Mouse (Mus musculus) lung, postnatal 14 days (tissue): ENCODE measurements around the gene Lix1l.
A peak's percentile ranks its signal among the peaks of the same experiment; 100 is the strongest.
"Not testable (repeated sequence)": the region's sequence is repeated elsewhere in the genome, so short reads cannot be mapped to it uniquely, and the experiment has no call there.

ENCODE experiments used
- DNase-seq: peaks from one replicate; pipeline ENCODE4 v3.0.0; 2021

The Lix1l gene

DNA sequence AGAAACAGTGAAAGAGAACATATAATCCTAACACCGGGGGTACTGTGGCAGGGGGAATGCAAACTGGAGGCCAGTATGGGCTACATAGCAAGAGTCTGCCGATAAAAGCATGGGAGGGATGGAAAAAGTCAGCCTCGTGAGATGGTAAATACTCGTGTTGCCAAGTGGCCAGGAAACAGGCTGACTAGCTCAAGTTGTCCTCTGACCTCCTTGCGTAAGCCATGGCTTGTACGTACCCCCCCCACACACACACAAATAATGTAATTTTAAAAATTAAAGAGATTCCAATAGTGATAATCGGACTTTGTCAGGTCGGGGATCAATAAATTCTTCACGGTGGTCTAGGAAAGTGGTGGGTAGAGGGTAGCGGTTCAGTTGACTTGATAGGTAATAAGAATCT lies 7.6 kb upstream of the Lix1l start:
- DNase-seq = peak; percentile 41

DNA sequence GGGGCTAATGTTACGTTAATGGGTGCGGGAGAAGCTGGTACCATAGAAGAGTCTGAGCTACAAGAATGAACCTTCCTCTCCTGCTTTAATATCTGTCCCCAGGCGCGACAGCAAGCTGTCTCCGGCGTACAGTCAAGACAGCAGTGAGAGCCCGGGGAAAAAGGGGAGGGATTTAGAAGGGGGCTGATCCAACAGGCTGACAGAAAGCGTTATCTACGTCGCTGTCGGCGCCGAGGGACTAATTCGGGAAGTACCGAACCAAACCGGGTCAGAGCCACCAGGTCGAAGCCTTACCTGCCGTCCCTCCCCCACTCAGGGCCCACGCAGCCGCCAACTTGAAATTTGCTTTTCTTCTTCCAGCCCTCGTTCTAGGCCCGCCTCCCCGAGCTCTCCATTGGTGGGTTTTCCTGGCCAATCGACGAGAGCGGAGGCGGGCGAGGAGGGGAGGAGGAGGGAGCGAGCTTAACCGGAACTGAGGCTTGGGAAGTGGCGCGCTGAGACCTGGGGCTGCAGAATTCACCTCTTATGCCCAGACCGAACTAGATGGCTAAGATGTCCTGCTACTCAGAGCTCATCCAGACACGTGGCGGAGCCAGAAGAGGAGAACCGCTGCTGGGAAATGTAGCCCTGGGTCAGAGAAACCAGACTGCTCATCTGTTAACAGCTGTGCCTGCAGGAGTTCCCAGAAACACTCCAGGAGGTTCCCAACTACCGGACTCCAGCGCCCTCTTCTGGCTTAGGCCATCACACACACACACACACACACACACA lies 7.0 kb upstream of the Lix1l start, which contains the start of gene Polr3gl:
Gene Polr3gl (minus strand): TSS at position 392 of the 771 bp plus-strand sequence.
- peak; percentile 95 for DNase-seq

GRCm38 (mm10) chr3:96594851-96595250 lies 6.1 kb upstream of the Lix1l start:
- DNase-seq = no peak

- DNase-seq = no peak
These were observed 5.3 kb upstream of the Lix1l start for GRCm38 (mm10) chr3:96595661-96596060.

GRCm38 (mm10) chr3:96596228-96596707 lies 4.7 kb upstream of the Lix1l start, which contains the start of gene Ankrd34a:
Gene Ankrd34a (plus strand): TSS chr3:96596636.
- DNase-seq = peak; percentile 40

DNA sequence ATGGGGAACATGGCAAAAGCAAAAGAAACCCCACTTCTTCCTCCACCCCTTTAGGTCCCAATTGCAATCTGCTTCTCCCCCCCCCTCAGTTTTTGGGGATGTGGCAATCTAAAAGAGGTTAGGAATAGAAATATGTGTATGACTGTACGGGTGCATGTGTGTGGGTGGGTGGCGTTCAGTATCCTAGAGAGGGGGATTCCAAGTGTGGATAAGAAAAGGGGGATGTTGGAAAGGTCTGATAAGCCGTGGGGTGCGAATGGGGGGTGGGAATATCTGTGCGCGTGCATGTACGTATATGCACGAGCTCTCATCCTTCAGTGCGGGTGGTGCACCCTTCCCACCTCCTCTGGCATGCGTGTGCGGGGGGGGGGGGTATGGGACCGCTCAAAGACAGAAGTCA lies 4.1 kb upstream of the Lix1l start:
- DNase-seq = no peak

- DNase-seq = no peak
These were observed 3.5 kb upstream of the Lix1l start for GRCm38 (mm10) chr3:96597435-96597891.

DNA sequence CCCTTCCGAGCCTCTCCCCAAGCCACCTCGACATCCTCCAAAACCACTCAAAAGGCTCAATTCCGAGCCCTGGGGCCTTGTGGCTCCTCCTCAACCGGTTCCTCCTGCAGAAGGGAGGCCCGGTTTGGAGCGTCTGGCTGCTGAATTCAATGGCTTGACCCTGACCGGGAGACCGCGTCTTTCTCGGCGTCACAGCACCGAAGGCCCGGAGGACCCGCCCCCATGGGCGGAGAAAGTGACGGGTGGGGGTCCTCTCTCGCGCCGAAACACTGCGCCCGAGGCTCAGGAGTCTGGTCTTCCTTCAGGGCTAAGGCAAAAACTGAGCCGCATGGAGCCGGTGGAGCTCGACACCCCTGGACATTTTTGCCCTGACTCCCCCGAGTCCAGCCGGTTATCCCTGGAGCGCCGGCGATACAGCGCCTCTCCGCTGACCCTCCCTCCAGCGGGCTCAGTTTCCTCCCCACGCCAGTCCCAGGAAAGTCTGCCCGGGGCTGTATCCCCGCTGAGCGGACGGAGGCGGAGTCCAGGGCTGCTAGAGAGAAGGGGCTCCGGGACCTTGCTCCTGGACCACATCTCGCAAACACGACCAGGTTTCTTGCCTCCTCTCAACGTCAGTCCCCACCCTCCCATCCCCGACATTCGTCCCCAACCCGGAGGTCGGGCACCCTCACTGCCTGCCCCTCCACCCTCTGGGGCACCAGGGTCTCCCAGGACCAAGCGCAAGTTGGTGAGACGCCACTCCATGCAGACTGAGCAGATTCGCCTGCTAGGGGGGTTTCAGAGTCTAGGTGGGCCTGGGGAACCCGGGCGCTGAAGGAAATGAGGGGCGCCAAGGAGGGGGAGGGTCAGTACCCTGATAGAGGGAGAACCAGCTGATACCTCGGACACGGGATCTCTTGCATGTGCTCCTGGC lies 2.5 kb upstream of the Lix1l start:
- peak; percentile 63 for DNase-seq

- DNase-seq = no peak
These were observed 1.9 kb upstream of the Lix1l start for GRCm38 (mm10) chr3:96599069-96599393.

- no peak for DNase-seq
These were observed 1.5 kb upstream of the Lix1l start for GRCm38 (mm10) chr3:96599411-96599810.

DNA sequence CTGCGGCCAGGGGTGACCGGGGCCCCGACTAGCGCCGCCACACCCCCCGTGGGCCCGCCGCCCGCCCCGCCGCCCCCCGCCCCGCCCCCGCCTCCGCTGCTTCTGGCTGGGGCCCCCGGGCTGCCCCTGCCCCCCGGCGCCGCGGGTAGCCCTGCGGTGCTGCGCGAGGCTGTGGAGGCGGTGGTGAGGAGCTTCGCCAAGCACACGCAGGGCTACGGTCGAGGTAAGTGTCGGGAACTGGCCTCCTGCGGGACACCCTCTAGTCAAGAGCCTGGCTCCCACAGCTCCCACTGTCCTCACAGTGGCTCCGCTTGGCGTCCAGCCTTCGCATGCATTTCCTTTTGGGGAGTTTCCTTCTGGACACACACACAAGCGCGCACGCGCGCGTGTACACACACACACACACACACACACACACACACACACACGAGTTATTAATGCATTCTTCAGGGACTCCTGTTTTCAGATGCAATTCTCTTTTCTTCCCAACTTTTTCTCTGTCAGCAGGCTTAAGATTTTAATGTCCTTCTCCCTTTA lies 370 bp downstream of the Lix1l start:
- DNase-seq = peak; percentile 75

GRCm38 (mm10) chr3:96601941-96602703 lies 1.2 kb downstream of the Lix1l start:
- DNase-seq = peak; percentile 49

GRCm38 (mm10) chr3:96602704-96603084 lies 1.7 kb downstream of the Lix1l start:
- DNase-seq = no peak

DNA sequence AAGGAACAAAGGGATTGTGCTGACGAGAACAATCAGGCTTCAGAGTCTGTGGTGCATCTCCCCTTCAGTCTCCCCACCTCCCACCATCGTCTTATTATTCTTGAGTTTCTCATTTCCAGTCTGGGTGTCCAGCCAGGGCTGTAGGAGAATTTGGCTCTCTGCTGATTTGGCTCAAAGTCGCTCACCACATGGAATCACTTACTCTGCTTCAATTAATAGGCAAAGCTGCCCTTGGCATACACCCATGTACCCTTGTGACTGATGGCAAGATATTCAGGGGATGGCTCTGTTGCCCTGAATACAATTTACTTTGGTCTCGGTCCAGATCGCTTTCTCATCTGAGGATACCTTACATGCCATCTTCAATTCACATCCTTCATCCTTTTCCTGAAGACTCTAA lies 2.4 kb downstream of the Lix1l start:
- no peak for DNase-seq

DNA sequence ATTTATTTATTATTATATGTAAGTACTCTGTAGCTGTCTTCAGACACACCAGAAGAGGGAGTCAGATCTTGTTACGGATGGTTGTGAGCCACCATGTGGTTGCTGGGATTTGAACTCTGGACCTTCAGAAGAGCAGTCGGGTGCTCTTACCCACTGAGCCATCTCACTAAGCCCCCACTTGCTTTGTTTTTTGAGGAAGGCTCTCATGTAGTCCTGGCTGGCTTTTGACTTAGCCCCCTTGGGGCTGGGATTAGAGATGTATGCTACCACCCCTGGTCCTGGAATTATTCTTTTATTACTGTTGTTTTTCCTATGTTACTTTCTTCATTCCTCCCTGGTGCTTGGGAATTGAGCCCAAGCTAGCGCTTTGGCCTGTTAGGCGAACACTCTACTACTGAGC lies 5.1 kb downstream of the Lix1l start:
- not testable (repeated sequence) for DNase-seq

- no peak for DNase-seq
These were observed 5.7 kb downstream of the Lix1l start for GRCm38 (mm10) chr3:96606618-96607017.

DNA sequence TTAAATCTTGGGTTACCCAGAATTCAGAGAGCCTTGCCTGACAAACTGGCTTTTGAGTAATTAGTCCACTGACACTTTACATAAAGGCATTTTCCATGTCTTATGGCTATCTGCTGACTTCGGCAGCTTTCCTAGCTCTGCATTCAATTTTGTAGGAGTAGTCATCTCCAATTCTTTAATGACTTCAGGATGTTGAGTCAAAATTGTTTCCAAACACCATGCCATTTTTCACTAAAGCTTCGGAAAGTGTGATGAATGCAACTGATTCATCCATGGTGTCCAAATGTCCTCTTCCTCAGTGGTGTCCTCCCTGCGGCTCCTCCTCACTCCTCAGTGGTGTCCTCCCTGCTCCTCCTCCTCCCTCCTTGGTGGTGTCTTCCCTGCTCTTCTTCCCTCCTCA lies 17.0 kb downstream of the Lix1l start:
- no peak for DNase-seq

- DNase-seq = no peak
These were observed 22.3 kb downstream of the Lix1l start for GRCm38 (mm10) chr3:96623201-96623600.

- peak; percentile 97 for DNase-seq
These were observed 29.0 kb downstream of the Lix1l start, which contains the start of gene Rbm8a for GRCm38 (mm10) chr3:96629729-96630600. Gene Rbm8a (plus strand): TSS chr3:96629933.

GRCm38 (mm10) chr3:96632058-96632457 lies 31.1 kb downstream of the Lix1l start:
- no peak for DNase-seq

DNA sequence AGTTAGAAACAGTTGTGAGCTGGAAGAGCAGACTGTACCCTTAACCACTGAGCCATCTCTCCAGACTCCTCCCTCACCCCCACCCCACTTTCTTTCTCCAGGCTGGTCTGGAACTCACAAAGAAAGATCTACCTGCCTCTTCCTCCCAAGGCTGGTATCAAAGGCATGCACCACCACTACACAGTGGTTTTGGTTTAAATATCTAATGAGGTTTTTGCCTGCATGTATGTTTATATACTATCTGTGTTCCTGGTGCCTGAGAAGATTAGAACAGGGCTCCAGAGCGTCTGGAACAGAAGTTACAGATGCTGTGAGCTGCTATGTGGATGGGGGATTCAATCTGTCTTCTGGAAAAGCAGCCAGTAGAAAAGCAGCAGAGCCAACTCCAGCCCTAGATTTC lies 33.1 kb downstream of the Lix1l start:
- no peak for DNase-seq
